Mouse (Mus musculus): ENCODE results near the gene Tfap2e. TPM values are rescaled to one million over a fixed set of nuclear protein-coding genes. Genes with fewer than 3 reads are reported as not detected.
A peak's percentile ranks its signal among the peaks of the same experiment; 100 is the strongest.

Gene Tfap2e
- polyA plus RNA-seq, 1 experiment from 2014 or later, result 0.32 TPM

- peaks cover 46% of the 10 kb centered on the region for H3K27me3 ChIP-seq (ENCODE audit: control insufficient read depth, insufficient read depth, low read length)
Observed at GRCm38 (mm10) chr4:126739966-126740676, 4.1 kb upstream of the Tfap2e start.

GRCm38 (mm10) chr4:126735382-126736000, 549 bp downstream of the Tfap2e start:
- H3K4me1 ChIP-seq (replicated peaks; ENCODE audit: control insufficient read depth, insufficient read depth, low read length), result peaks cover 8% of the 10 kb centered on the region
- peaks cover 89% of the 10 kb centered on the region for H3K27me3 ChIP-seq (ENCODE audit: control insufficient read depth, insufficient read depth, low read length)
- H3K9ac ChIP-seq (ENCODE audit: low read length), result no peak overlapping the region
- H3K27ac ChIP-seq (ENCODE audit: low read depth, low read length), result no peak overlapping the region
- no peaks in the 10 kb centered on the region for H3K9me3 ChIP-seq (ENCODE audit: control insufficient read depth, low read length)
- WGBS, result 3% methylated on average over 57 of the region's 62 CpGs
- no peaks in the 10 kb centered on the region for H3K36me3 ChIP-seq (ENCODE audit: control insufficient read depth, insufficient read depth, low read length)
- peak overlapping the region; percentile 40; the same call in 1 of the 2 replicates for H3K4me2 ChIP-seq (ENCODE audit: low read depth, low read length, severe bottlenecking)
- DNase-seq (ENCODE audit: low spot score) (peak; percentile 63), ATAC-seq (replicated peaks; ENCODE audit: low FRiP score) (no peak; the same call in 1 of the 2 replicates)
- H3K4me3 ChIP-seq (ENCODE audit: low read depth, low read length), result peak overlapping the region; percentile 15

More at GRCm38 (mm10) chr4:126739966-126740676, 4.1 kb upstream of the Tfap2e start:
- H3K4me2 ChIP-seq (ENCODE audit: low read depth, low read length, severe bottlenecking), result no peak overlapping the region
- peaks cover 13% of the 10 kb centered on the region for H3K4me1 ChIP-seq (replicated peaks; ENCODE audit: control insufficient read depth, insufficient read depth, low read length)
- H3K9ac ChIP-seq (ENCODE audit: low read length), result no peak overlapping the region
- no peak overlapping the region for H3K27ac ChIP-seq (ENCODE audit: low read depth, low read length)
- 11% methylated on average over 10 of the region's 10 CpGs for WGBS
- no peaks in the 10 kb centered on the region; the same call in 1 of the 2 replicates for H3K36me3 ChIP-seq (ENCODE audit: control insufficient read depth, insufficient read depth, low read length)
- DNase-seq (ENCODE audit: low spot score) (peak; percentile 71), ATAC-seq (replicated peaks; ENCODE audit: low FRiP score) (no peak; the same call in 1 of the 2 replicates)
- H3K4me3 ChIP-seq (ENCODE audit: low read depth, low read length), result no peak overlapping the region
- no peaks in the 10 kb centered on the region for H3K9me3 ChIP-seq (ENCODE audit: control insufficient read depth, low read length)

GRCm38 (mm10) chr4:126734700-126735381, 1.2 kb downstream of the Tfap2e start:
- 4% methylated on average over 51 of the region's 51 CpGs for WGBS
- ATAC-seq (replicated peaks; ENCODE audit: low FRiP score) (no peak), DNase-seq (ENCODE audit: low spot score) (no peak)
- H3K4me1 ChIP-seq (replicated peaks; ENCODE audit: control insufficient read depth, insufficient read depth, low read length), result peaks cover 8% of the 10 kb centered on the region
- no peak overlapping the region for H3K27ac ChIP-seq (ENCODE audit: low read depth, low read length)
- H3K9me3 ChIP-seq (ENCODE audit: control insufficient read depth, low read length), result no peaks in the 10 kb centered on the region
- H3K4me2 ChIP-seq (ENCODE audit: low read depth, low read length, severe bottlenecking), result peak overlapping the region; percentile 24; the same call in 1 of the 2 replicates
- H3K9ac ChIP-seq (ENCODE audit: low read length), result no peak overlapping the region
- H3K4me3 ChIP-seq (ENCODE audit: low read depth, low read length), result peak overlapping the region; percentile 15
- no peaks in the 10 kb centered on the region for H3K36me3 ChIP-seq (ENCODE audit: control insufficient read depth, insufficient read depth, low read length)
- peaks cover 96% of the 10 kb centered on the region for H3K27me3 ChIP-seq (ENCODE audit: control insufficient read depth, insufficient read depth, low read length)

GRCm38 (mm10) chr4:126734001-126734603, 1.9 kb downstream of the Tfap2e start:
- H3K27me3 ChIP-seq (ENCODE audit: control insufficient read depth, insufficient read depth, low read length), result peaks cover 96% of the 10 kb centered on the region
- 1% methylated on average over 16 of the region's 16 CpGs for WGBS
- ATAC-seq (replicated peaks; ENCODE audit: low FRiP score) (no peak), DNase-seq (ENCODE audit: low spot score) (no peak)
- no peak overlapping the region for H3K27ac ChIP-seq (ENCODE audit: low read depth, low read length)
- no peaks in the 10 kb centered on the region for H3K9me3 ChIP-seq (ENCODE audit: control insufficient read depth, low read length)
- H3K4me2 ChIP-seq (ENCODE audit: low read depth, low read length, severe bottlenecking), result no peak overlapping the region
- no peak overlapping the region for H3K9ac ChIP-seq (ENCODE audit: low read length)
- no peaks in the 10 kb centered on the region for H3K36me3 ChIP-seq (ENCODE audit: control insufficient read depth, insufficient read depth, low read length)
- no peak overlapping the region for H3K4me3 ChIP-seq (ENCODE audit: low read depth, low read length)
- peaks cover 8% of the 10 kb centered on the region for H3K4me1 ChIP-seq (replicated peaks; ENCODE audit: control insufficient read depth, insufficient read depth, low read length)

GRCm38 (mm10) chr4:126732531-126733380, 3.3 kb downstream of the Tfap2e start:
- Histone ChIP-seq H3K4me3 (ENCODE audit: low read depth, low read length) (peak overlapping the region; percentile 9), H3K9ac (ENCODE audit: low read length) (no peak overlapping the region), H3K4me2 (ENCODE audit: low read depth, low read length, severe bottlenecking) (0 out of 2 replicates have a peak overlapping the region, but pooled peaks have one; percentile 11), H3K9me3 (ENCODE audit: control insufficient read depth, low read length) (no peaks in the 10 kb centered on the region), H3K4me1 (replicated peaks; ENCODE audit: control insufficient read depth, insufficient read depth, low read length) (peaks cover 8% of the 10 kb centered on the region), H3K27me3 (ENCODE audit: control insufficient read depth, insufficient read depth, low read length) (peaks cover 82% of the 10 kb centered on the region), H3K27ac (ENCODE audit: low read depth, low read length) (no peak overlapping the region), H3K36me3 (ENCODE audit: control insufficient read depth, insufficient read depth, low read length) (no peaks in the 10 kb centered on the region)
- ATAC-seq (replicated peaks; ENCODE audit: low FRiP score) (no peak), DNase-seq (ENCODE audit: low spot score) (no peak)
- 3% methylated on average over 26 of the region's 26 CpGs for WGBS

GRCm38 (mm10) chr4:126732111-126732510, 3.9 kb downstream of the Tfap2e start:
- no peaks in the 10 kb centered on the region for H3K9me3 ChIP-seq (ENCODE audit: control insufficient read depth, low read length)
- 2% methylated on average over 18 of the region's 18 CpGs for WGBS
- DNase-seq (ENCODE audit: low spot score), result no peak
- peaks cover 76% of the 10 kb centered on the region for H3K27me3 ChIP-seq (ENCODE audit: control insufficient read depth, insufficient read depth, low read length)
- 0 out of 2 replicates have a peak overlapping the region, but pooled peaks have one; percentile 11 for H3K4me2 ChIP-seq (ENCODE audit: low read depth, low read length, severe bottlenecking)
- no peak overlapping the region for H3K9ac ChIP-seq (ENCODE audit: low read length)
- no peak for ATAC-seq (replicated peaks; ENCODE audit: low FRiP score)
- peak overlapping the region; percentile 9 for H3K4me3 ChIP-seq (ENCODE audit: low read depth, low read length)
- H3K4me1 ChIP-seq (replicated peaks; ENCODE audit: control insufficient read depth, insufficient read depth, low read length), result peaks cover 8% of the 10 kb centered on the region
- no peaks in the 10 kb centered on the region for H3K36me3 ChIP-seq (ENCODE audit: control insufficient read depth, insufficient read depth, low read length)
- no peak overlapping the region for H3K27ac ChIP-seq (ENCODE audit: low read depth, low read length)

GRCm38 (mm10) chr4:126707439-126707826, 28.6 kb downstream of the Tfap2e start:
- Histone ChIP-seq H3K4me1 (replicated peaks; ENCODE audit: control insufficient read depth, insufficient read depth, low read length) (no peaks in the 10 kb centered on the region), H3K9me3 (ENCODE audit: control insufficient read depth, low read length) (no peaks in the 10 kb centered on the region), H3K9ac (ENCODE audit: low read length) (no peak overlapping the region), H3K4me2 (ENCODE audit: low read depth, low read length, severe bottlenecking) (no peak overlapping the region), H3K4me3 (ENCODE audit: low read depth, low read length) (no peak overlapping the region), H3K27ac (ENCODE audit: low read depth, low read length) (no peak overlapping the region), H3K36me3 (ENCODE audit: control insufficient read depth, insufficient read depth, low read length) (peaks cover 5% of the 10 kb centered on the region; the same call in 1 of the 2 replicates), H3K27me3 (ENCODE audit: control insufficient read depth, insufficient read depth, low read length) (no peaks in the 10 kb centered on the region)
- WGBS, result 74% methylated on average over 5 of the region's 5 CpGs
- DNase-seq (ENCODE audit: low spot score) (no peak), ATAC-seq (replicated peaks; ENCODE audit: low FRiP score) (no peak)

Data from forebrain, embryonic 11.5 days (tissue).